Mouse (Mus musculus): ENCODE measurements around the gene Nlrc5.

DNA sequence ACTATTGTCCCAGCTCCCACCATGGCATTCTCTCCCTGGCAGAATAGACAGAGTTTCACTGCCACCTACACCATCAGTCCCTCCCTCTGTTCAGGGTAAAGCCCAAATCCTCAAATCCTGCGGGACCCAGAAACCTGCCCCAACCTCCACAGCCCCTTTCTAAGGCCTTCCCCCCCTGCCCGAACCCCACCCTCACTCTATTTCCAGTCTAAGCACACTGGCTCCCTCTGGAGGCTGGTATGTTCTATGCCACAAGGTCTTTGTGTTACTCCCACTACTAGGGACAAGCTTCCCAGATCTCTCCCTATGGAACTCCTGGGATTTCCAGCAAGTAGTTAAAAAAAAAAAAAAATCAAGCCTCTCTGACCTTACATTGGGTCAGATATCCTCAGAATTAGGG, 51.7 kb downstream of the Nlrc5 start:
- no peak for TF ChIP-seq POLR2A (IDR thresholded peaks at IDR 0.05; ENCODE audit: control insufficient read depth, extremely low read depth, insufficient read depth, low read length, poor library complexity)
- peak; percentile 40; the same call in 1 of the 2 replicates for TF ChIP-seq CTCF (IDR thresholded peaks at IDR 0.05; ENCODE audit: borderline replicate concordance, control insufficient read depth, extremely low read depth, insufficient read depth, low read length, poor library complexity)

Data from thymus, adult 2 months (tissue).